Mouse (Mus musculus) limb, embryonic 13.5 days (tissue): ENCODE measurements at regions not wholly inside any gene's neighbourhood (a gene's known extent, or its start where the extent isn't known, plus 50 kb on each side); places are given as distances from the start of the nearest gene placed in this dataset.

Source experiments
- ATAC-seq: fragments of 200-750 bp; cut with Nextera tagmentation; 2 replicates; pipeline ENCODE4 v1.8.0; 2017; ENCODE audit warnings: low read depth, moderate number of reproducible peaks, moderate TSS enrichment; ENCODE audit not compliant: low FRiP score
- H3K27ac ChIP-seq: fragments of 300-500 bp; sonication (generic); 2 replicates; pipeline ENCODE4 v1.5.1; 2015; ENCODE audit warnings: inconsistent platforms, mild to moderate bottlenecking, moderate library complexity
- H3K27me3 ChIP-seq: fragments of 300-500 bp; sonication (generic); 2 replicates; pipeline ENCODE4 v1.6.1; 2015; ENCODE audit warnings: mild to moderate bottlenecking, inconsistent platforms
- H3K36me3 ChIP-seq: fragments of 300-500 bp; sonication (generic); 2 replicates; pipeline ENCODE4 v1.6.1; 2015; ENCODE audit warnings: inconsistent platforms, mild to moderate bottlenecking, moderate library complexity
- H3K4me1 ChIP-seq: fragments of 300-500 bp; sonication (generic); 2 replicates; pipeline ENCODE4 v1.6.1; 2015; ENCODE audit warnings: inconsistent platforms
- H3K4me2 ChIP-seq: fragments of 300-500 bp; sonication (generic); replicated peaks from 2 replicates; pipeline ENCODE4 v1.6.1; 2015; ENCODE audit warnings: inconsistent platforms, mild to moderate bottlenecking, moderate library complexity
- H3K4me3 ChIP-seq: fragments of 300-500 bp; sonication (generic); 2 replicates; pipeline ENCODE4 v1.5.1; 2015; ENCODE audit warnings: moderate library complexity, mild to moderate bottlenecking, inconsistent platforms
- H3K9ac ChIP-seq: fragments of 300-500 bp; sonication (generic); 2 replicates; pipeline ENCODE4 v1.6.1; 2015; ENCODE audit warnings: mild to moderate bottlenecking, inconsistent platforms
- H3K9me3 ChIP-seq: fragments of 300-500 bp; sonication (generic); 2 replicates; pipeline ENCODE4 v1.6.1; 2016; ENCODE audit warnings: inconsistent platforms
- WGBS: fragments of 180-500 bp; shearing (Covaris S2); methylation state at CpG from one replicate; pipeline ENCODE4 v1.1.7; 2015; 5-methylcytosine and 5-hydroxymethylcytosine counted together

- WGBS, result 76% methylated on average over 1 of the region's 1 CpGs
- no peaks in the 10 kb centered on the region for H3K27me3 ChIP-seq
- H3K4me1 ChIP-seq, result no peaks in the 10 kb centered on the region
- H3K27ac ChIP-seq, result no peak overlapping the region
- no peak overlapping the region for H3K4me2 ChIP-seq
- no peaks in the 10 kb centered on the region for H3K36me3 ChIP-seq
- no peaks in the 10 kb centered on the region for H3K9me3 ChIP-seq
- H3K4me3 ChIP-seq, result no peak overlapping the region
- no peak overlapping the region for H3K9ac ChIP-seq
- no peak for ATAC-seq
These were observed 159.3 kb upstream of the Pter start for GRCm38 (mm10) chr2:12764510-12764909.

GRCm38 (mm10) chr2:12765336-12765735 lies 158.5 kb upstream of the Pter start:
- Histone ChIP-seq H3K4me3 (no peak overlapping the region), H3K4me1 (no peaks in the 10 kb centered on the region), H3K9me3 (no peaks in the 10 kb centered on the region), H3K27ac (no peak overlapping the region), H3K27me3 (no peaks in the 10 kb centered on the region), H3K9ac (no peak overlapping the region), H3K4me2 (no peak overlapping the region), H3K36me3 (no peaks in the 10 kb centered on the region)
- WGBS, result 82% methylated on average over 2 of the region's 2 CpGs
- ATAC-seq, result no peak

- 18% methylated on average over 3 of the region's 3 CpGs for WGBS
- Histone ChIP-seq H3K36me3 (no peaks in the 10 kb centered on the region), H3K9me3 (no peaks in the 10 kb centered on the region), H3K4me2 (no peak overlapping the region), H3K9ac (no peak overlapping the region), H3K27me3 (no peaks in the 10 kb centered on the region), H3K4me1 (peaks cover 14% of the 10 kb centered on the region), H3K4me3 (no peak overlapping the region), H3K27ac (no peak overlapping the region)
- no peak for ATAC-seq
These were observed 147.0 kb upstream of the Pter start for GRCm38 (mm10) chr2:12776866-12777265.

- Histone ChIP-seq H3K4me3 (no peak overlapping the region), H3K9ac (no peak overlapping the region), H3K27me3 (no peaks in the 10 kb centered on the region), H3K4me2 (no peak overlapping the region), H3K27ac (no peak overlapping the region), H3K9me3 (no peaks in the 10 kb centered on the region), H3K36me3 (no peaks in the 10 kb centered on the region), H3K4me1 (peaks cover 14% of the 10 kb centered on the region)
- ATAC-seq, result no peak
- WGBS, result 46% methylated on average over 2 of the region's 2 CpGs
These were observed 146.1 kb upstream of the Pter start for GRCm38 (mm10) chr2:12777696-12778095.

- Histone ChIP-seq H3K9me3 (no peaks in the 10 kb centered on the region), H3K4me3 (no peak overlapping the region), H3K27me3 (no peaks in the 10 kb centered on the region), H3K9ac (no peak overlapping the region), H3K27ac (no peak overlapping the region), H3K4me2 (no peak overlapping the region), H3K36me3 (no peaks in the 10 kb centered on the region), H3K4me1 (no peaks in the 10 kb centered on the region)
- WGBS, result 28% methylated on average over 2 of the region's 2 CpGs
- no peak for ATAC-seq
These were observed 131.2 kb upstream of the Pter start for GRCm38 (mm10) chr2:12792596-12792995.

- no peaks in the 10 kb centered on the region for H3K27me3 ChIP-seq
- H3K9me3 ChIP-seq, result no peaks in the 10 kb centered on the region
- H3K4me1 ChIP-seq, result no peaks in the 10 kb centered on the region
- no peak overlapping the region for H3K4me2 ChIP-seq
- no peak for ATAC-seq
- H3K4me3 ChIP-seq, result no peak overlapping the region
- H3K9ac ChIP-seq, result no peak overlapping the region
- no peaks in the 10 kb centered on the region for H3K36me3 ChIP-seq
- 66% methylated on average over 1 of the region's 1 CpGs for WGBS
- H3K27ac ChIP-seq, result no peak overlapping the region
These were observed 126.1 kb upstream of the Pter start for GRCm38 (mm10) chr2:12797615-12798169.

- no peaks in the 10 kb centered on the region for H3K27me3 ChIP-seq
- H3K4me2 ChIP-seq, result no peak overlapping the region
- H3K9ac ChIP-seq, result no peak overlapping the region
- no peaks in the 10 kb centered on the region for H3K9me3 ChIP-seq
- no peak overlapping the region for H3K4me3 ChIP-seq
- no peak for ATAC-seq
- WGBS, result 93% methylated on average over 4 of the region's 4 CpGs
- no peaks in the 10 kb centered on the region for H3K36me3 ChIP-seq
- no peaks in the 10 kb centered on the region for H3K4me1 ChIP-seq
- H3K27ac ChIP-seq, result no peak overlapping the region
These were observed 124.5 kb upstream of the Pter start for GRCm38 (mm10) chr2:12799153-12799925.

- H3K9me3 ChIP-seq, result no peaks in the 10 kb centered on the region
These were observed 121.2 kb upstream of the Pter start for GRCm38 (mm10) chr2:12802667-12803066.

GRCm38 (mm10) chr2:12805096-12805495 lies 118.7 kb upstream of the Pter start:
- ATAC-seq, result no peak
- no peaks in the 10 kb centered on the region for H3K36me3 ChIP-seq
- H3K9ac ChIP-seq, result no peak overlapping the region
- H3K4me2 ChIP-seq, result no peak overlapping the region
- H3K9me3 ChIP-seq, result no peaks in the 10 kb centered on the region
- no peaks in the 10 kb centered on the region for H3K27me3 ChIP-seq
- 83% methylated on average over 2 of the region's 2 CpGs for WGBS
- no peak overlapping the region for H3K27ac ChIP-seq
- H3K4me1 ChIP-seq, result no peaks in the 10 kb centered on the region
- no peak overlapping the region for H3K4me3 ChIP-seq

More at GRCm38 (mm10) chr2:12802667-12803066, 121.2 kb upstream of the Pter start:
- Histone ChIP-seq H3K4me2 (no peak overlapping the region), H3K27me3 (no peaks in the 10 kb centered on the region), H3K36me3 (no peaks in the 10 kb centered on the region), H3K4me3 (no peak overlapping the region), H3K27ac (no peak overlapping the region), H3K9ac (no peak overlapping the region), H3K4me1 (no peaks in the 10 kb centered on the region)
- 28% methylated on average over 1 of the region's 1 CpGs for WGBS
- no peak for ATAC-seq

GRCm38 (mm10) chr2:12808466-12808865 lies 115.4 kb upstream of the Pter start:
- Histone ChIP-seq H3K4me1 (no peaks in the 10 kb centered on the region), H3K27ac (no peak overlapping the region), H3K9ac (no peak overlapping the region), H3K27me3 (no peaks in the 10 kb centered on the region), H3K36me3 (no peaks in the 10 kb centered on the region), H3K4me2 (no peak overlapping the region), H3K4me3 (no peak overlapping the region), H3K9me3 (no peaks in the 10 kb centered on the region)
- ATAC-seq, result no peak
- 54% methylated on average over 5 of the region's 5 CpGs for WGBS

GRCm38 (mm10) chr2:12815339-12815738 lies 108.5 kb upstream of the Pter start:
- no peak for ATAC-seq
- no peaks in the 10 kb centered on the region for H3K4me1 ChIP-seq
- H3K9me3 ChIP-seq, result no peaks in the 10 kb centered on the region
- no peak overlapping the region for H3K9ac ChIP-seq
- no peak overlapping the region for H3K27ac ChIP-seq
- H3K4me2 ChIP-seq, result no peak overlapping the region
- no peaks in the 10 kb centered on the region for H3K27me3 ChIP-seq
- no peaks in the 10 kb centered on the region for H3K36me3 ChIP-seq
- 84% methylated on average over 5 of the region's 5 CpGs for WGBS
- H3K4me3 ChIP-seq, result no peak overlapping the region

GRCm38 (mm10) chr2:12825902-12826301 lies 97.9 kb upstream of the Pter start:
- no peaks in the 10 kb centered on the region for H3K36me3 ChIP-seq
- no peak for ATAC-seq
- H3K9me3 ChIP-seq, result no peaks in the 10 kb centered on the region
- no peak overlapping the region for H3K4me2 ChIP-seq
- H3K4me1 ChIP-seq, result no peaks in the 10 kb centered on the region
- no peak overlapping the region for H3K27ac ChIP-seq
- 98% methylated on average over 1 of the region's 1 CpGs for WGBS
- no peak overlapping the region for H3K9ac ChIP-seq
- H3K4me3 ChIP-seq, result no peak overlapping the region
- H3K27me3 ChIP-seq, result no peaks in the 10 kb centered on the region

- WGBS, result 95% methylated on average over 3 of the region's 3 CpGs
- H3K27me3 ChIP-seq, result no peaks in the 10 kb centered on the region
- H3K4me1 ChIP-seq, result no peaks in the 10 kb centered on the region
- no peak overlapping the region for H3K4me3 ChIP-seq
- H3K36me3 ChIP-seq, result no peaks in the 10 kb centered on the region
- no peaks in the 10 kb centered on the region for H3K9me3 ChIP-seq
- ATAC-seq, result no peak
- H3K27ac ChIP-seq, result no peak overlapping the region
- no peak overlapping the region for H3K9ac ChIP-seq
- no peak overlapping the region for H3K4me2 ChIP-seq
These were observed 90.3 kb upstream of the Pter start for GRCm38 (mm10) chr2:12833579-12833978.
